Mouse (Mus musculus): ENCODE measurements around the gene Slc1a2.

Gene Slc1a2

DNA sequence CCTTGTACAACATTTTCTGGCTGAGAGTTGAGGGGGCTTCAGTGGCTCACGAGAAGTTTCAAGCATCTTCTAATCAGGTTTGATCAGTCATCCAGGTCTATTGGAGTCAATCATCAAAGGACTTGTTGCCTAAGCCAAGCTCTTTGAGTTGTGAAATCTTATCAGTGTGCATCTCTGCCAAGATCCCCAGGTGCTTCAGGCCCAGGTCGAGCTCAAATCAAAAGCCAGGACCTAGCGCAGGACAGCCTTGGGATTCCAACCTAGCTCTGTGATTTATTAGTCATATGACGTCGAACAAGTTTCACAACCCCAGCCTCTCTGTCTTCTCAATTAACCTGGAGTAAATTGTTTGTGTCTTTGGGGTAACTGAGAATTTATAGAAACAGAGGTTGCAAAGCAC lies 53.1 kb downstream of the Slc1a2 start:
- H3K36me3 ChIP-seq (ENCODE audit: insufficient read depth, low read length): no peaks in the 10 kb centered on the region
- no peak overlapping the region for H3K4me3 ChIP-seq (replicated peaks; ENCODE audit: low read length)
- TF ChIP-seq CTCF (conservative IDR thresholded peaks at IDR 0.05; ENCODE audit: low read length): no peak
- no peak for TF ChIP-seq POU5F1 (IDR thresholded peaks at IDR 0.05; ENCODE audit: borderline replicate concordance, low read length)
- no peak for TF ChIP-seq NANOG (IDR thresholded peaks at IDR 0.05; ENCODE audit: borderline replicate concordance, low read length)
- no peaks in the 10 kb centered on the region for H3K27me3 ChIP-seq (ENCODE audit: insufficient read depth, low read length)
- H3K4me1 ChIP-seq (replicated peaks; ENCODE audit: low read depth, low read length): no peaks in the 10 kb centered on the region
- H3K9me3 ChIP-seq (ENCODE audit: low read length): peaks cover 31% of the 10 kb centered on the region

DNA sequence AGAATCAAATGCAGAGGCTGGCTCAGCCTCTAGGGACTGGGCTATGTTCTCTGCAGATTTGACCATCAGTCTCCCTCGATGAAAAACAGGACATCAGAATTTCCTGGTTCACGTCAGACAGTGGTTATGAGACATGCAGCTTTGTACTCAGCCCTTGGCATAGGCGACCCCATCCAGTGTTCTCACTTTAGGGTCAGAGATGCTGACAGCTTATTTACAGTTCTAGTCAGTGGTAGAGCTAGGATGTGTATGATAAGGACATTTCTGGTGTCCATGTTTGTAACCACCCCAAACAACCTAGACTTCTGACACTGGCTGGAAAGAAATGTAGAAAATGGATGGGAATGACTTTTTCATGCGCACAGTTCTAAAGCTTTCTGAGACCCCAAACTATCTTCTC lies 53.6 kb downstream of the Slc1a2 start:
- Histone ChIP-seq H3K4me1 (replicated peaks; ENCODE audit: low read depth, low read length) (no peaks in the 10 kb centered on the region), H3K36me3 (ENCODE audit: insufficient read depth, low read length) (no peaks in the 10 kb centered on the region), H3K27me3 (ENCODE audit: insufficient read depth, low read length) (no peaks in the 10 kb centered on the region), H3K4me3 (replicated peaks; ENCODE audit: low read length) (no peak overlapping the region), H3K9me3 (ENCODE audit: low read length) (peaks cover 26% of the 10 kb centered on the region)
- TF ChIP-seq CTCF (conservative IDR thresholded peaks at IDR 0.05; ENCODE audit: low read length): no peak
- no peak for TF ChIP-seq NANOG (IDR thresholded peaks at IDR 0.05; ENCODE audit: borderline replicate concordance, low read length)
- TF ChIP-seq POU5F1 (IDR thresholded peaks at IDR 0.05; ENCODE audit: borderline replicate concordance, low read length): no peak

DNA sequence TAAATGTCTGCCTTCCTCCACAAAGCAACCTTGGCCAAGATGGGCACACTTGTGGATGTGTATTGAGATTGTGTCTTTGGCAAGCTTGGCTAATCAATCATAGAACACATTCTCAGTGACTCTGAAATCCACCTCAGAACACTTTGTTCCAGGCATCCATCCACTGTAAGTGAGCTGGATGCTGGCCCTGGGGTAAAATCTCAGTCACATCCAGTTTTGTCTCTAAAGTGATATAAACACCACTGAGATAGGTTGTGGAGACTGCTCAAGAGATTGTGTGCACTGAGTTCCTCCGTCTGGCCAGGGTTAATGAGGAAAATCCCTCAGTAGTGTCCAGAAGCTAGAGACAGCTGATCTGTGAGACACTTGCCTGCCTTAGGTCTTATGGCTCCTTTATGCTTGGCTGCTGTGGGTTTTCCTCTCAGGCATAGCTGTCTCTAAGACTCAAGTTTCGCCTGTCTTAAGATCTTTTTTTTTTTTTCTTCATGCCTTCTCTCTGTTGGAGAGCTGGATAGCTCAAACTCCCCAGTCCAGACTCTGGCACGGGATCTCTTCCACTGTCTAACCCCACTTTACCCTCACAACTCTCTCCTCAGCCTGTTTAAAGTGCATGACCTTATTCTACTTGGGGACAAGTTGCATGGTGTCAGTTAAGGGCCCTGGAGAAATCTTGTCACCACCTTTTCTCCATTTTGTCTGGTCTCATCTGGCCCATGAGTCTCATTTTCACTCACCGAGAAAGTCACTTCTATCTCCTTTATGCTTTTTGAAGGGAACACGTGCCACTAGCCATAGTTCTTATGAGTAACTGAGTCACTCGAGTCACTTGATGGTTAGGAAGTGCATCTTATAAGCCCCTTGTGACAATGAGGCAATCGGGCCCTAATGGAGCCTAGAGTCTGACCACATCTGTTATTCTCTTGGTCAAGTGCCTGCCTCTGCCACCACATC lies 54.5 kb downstream of the Slc1a2 start:
- H3K4me1 ChIP-seq (replicated peaks; ENCODE audit: low read depth, low read length): no peaks in the 10 kb centered on the region
- H3K36me3 ChIP-seq (ENCODE audit: insufficient read depth, low read length): no peaks in the 10 kb centered on the region
- no peaks in the 10 kb centered on the region for H3K27me3 ChIP-seq (ENCODE audit: insufficient read depth, low read length)
- no peak overlapping the region for H3K4me3 ChIP-seq (replicated peaks; ENCODE audit: low read length)
- no peak for TF ChIP-seq NANOG (IDR thresholded peaks at IDR 0.05; ENCODE audit: borderline replicate concordance, low read length)
- no peak for TF ChIP-seq CTCF (conservative IDR thresholded peaks at IDR 0.05; ENCODE audit: low read length)
- no peak for TF ChIP-seq POU5F1 (IDR thresholded peaks at IDR 0.05; ENCODE audit: borderline replicate concordance, low read length)
- H3K9me3 ChIP-seq (ENCODE audit: low read length): peaks cover 17% of the 10 kb centered on the region

DNA sequence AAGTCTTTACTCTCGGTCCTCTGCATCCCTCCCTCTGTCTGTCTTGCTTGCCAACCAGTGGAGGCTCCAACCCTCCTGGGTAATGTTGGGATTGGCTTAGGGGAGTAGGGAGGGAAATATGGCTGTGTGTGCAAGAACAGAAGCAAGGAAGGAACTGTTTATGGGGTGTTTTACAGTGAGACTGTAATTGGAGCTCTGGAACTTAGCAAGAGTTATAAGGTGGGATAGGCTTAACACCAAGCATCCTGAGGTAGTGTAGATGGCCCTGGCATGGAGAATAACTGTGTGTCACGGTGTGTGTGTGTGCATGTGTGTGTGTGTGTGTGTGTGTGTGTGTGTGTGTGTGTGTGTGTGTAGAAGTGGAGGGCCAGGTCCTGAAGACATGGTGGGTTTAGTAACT lies 55.9 kb downstream of the Slc1a2 start:
- Histone ChIP-seq H3K4me3 (replicated peaks; ENCODE audit: low read length) (no peak overlapping the region), H3K9me3 (ENCODE audit: low read length) (peaks cover 5% of the 10 kb centered on the region), H3K4me1 (replicated peaks; ENCODE audit: low read depth, low read length) (no peaks in the 10 kb centered on the region), H3K36me3 (ENCODE audit: insufficient read depth, low read length) (no peaks in the 10 kb centered on the region), H3K27me3 (ENCODE audit: insufficient read depth, low read length) (no peaks in the 10 kb centered on the region)
- TF ChIP-seq CTCF (conservative IDR thresholded peaks at IDR 0.05; ENCODE audit: low read length) (no peak), NANOG (IDR thresholded peaks at IDR 0.05; ENCODE audit: borderline replicate concordance, low read length) (no peak), POU5F1 (IDR thresholded peaks at IDR 0.05; ENCODE audit: borderline replicate concordance, low read length) (no peak)

DNA sequence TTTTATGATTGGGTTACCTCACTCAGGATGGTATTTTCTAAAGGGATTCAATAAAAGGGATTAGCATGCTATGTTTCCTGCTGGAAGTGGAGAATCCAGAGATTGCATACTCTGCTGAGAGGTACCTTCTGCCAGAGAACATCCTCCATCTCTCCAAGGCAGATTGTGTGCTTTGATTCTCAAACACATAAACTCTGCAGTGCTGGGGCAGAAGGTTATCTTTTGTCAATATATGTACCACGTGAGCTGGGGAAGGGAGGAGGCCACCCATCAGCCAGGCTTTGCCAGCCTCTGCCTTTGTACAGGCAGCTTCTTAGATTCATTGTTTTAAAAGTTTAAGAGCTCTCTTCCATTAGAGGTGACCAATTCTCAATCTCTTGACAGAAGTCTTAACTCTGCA lies 57.3 kb downstream of the Slc1a2 start:
- no peaks in the 10 kb centered on the region for H3K9me3 ChIP-seq (ENCODE audit: low read length)
- H3K4me3 ChIP-seq (replicated peaks; ENCODE audit: low read length): no peak overlapping the region
- no peaks in the 10 kb centered on the region for H3K27me3 ChIP-seq (ENCODE audit: insufficient read depth, low read length)
- H3K36me3 ChIP-seq (ENCODE audit: insufficient read depth, low read length): no peaks in the 10 kb centered on the region
- H3K4me1 ChIP-seq (replicated peaks; ENCODE audit: low read depth, low read length): no peaks in the 10 kb centered on the region
- TF ChIP-seq POU5F1 (IDR thresholded peaks at IDR 0.05; ENCODE audit: borderline replicate concordance, low read length) (no peak), NANOG (IDR thresholded peaks at IDR 0.05; ENCODE audit: borderline replicate concordance, low read length) (no peak), CTCF (conservative IDR thresholded peaks at IDR 0.05; ENCODE audit: low read length) (no peak)

DNA sequence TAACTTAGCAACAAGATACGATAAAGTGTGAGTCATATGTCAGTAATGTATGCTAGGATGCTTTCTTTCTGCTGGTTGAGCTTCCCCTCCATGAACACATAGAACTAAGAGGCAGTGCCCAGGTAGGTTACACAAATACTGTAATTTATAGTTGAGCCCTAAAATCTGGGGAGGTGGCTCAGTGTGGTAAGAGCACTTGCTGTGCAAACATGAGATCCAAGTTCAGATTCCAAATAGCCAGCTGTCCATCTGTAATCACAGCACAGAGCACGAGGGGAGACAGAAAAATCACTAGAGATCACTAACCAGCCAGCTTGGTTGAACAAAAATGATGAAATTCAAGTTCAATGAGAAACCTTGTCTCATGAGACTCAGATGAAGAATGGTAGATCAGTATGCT lies 63.4 kb downstream of the Slc1a2 start:
- no peak overlapping the region for H3K4me3 ChIP-seq (replicated peaks; ENCODE audit: low read length)
- H3K4me1 ChIP-seq (replicated peaks; ENCODE audit: low read depth, low read length): no peaks in the 10 kb centered on the region
- no peaks in the 10 kb centered on the region for H3K27me3 ChIP-seq (ENCODE audit: insufficient read depth, low read length)
- no peak for TF ChIP-seq CTCF (conservative IDR thresholded peaks at IDR 0.05; ENCODE audit: low read length)
- no peak for TF ChIP-seq NANOG (IDR thresholded peaks at IDR 0.05; ENCODE audit: borderline replicate concordance, low read length)
- TF ChIP-seq POU5F1 (IDR thresholded peaks at IDR 0.05; ENCODE audit: borderline replicate concordance, low read length): no peak
- H3K9me3 ChIP-seq (ENCODE audit: low read length): no peaks in the 10 kb centered on the region
- no peaks in the 10 kb centered on the region for H3K36me3 ChIP-seq (ENCODE audit: insufficient read depth, low read length)

DNA sequence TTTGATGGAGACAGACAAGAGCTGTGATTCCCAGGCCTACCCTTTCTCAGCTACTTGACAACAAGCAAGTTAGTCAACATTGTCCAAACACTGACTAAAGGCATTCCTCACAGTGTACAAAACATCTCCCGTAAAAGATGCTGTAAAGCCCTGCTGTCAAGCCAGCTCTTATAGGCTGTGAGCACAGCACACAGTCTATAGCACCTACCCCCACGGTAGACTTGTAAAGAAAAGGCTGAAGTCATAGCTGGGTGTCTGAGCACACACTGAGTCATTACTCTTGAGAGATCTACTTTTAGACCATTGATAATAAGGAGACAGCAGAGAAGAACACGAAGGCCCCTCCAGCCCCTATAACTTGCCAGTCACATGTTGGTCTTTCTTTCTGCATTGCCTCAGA lies 66.6 kb downstream of the Slc1a2 start:
- no peaks in the 10 kb centered on the region for H3K36me3 ChIP-seq (ENCODE audit: insufficient read depth, low read length)
- H3K9me3 ChIP-seq (ENCODE audit: low read length): no peaks in the 10 kb centered on the region
- TF ChIP-seq CTCF (conservative IDR thresholded peaks at IDR 0.05; ENCODE audit: low read length): no peak
- TF ChIP-seq POU5F1 (IDR thresholded peaks at IDR 0.05; ENCODE audit: borderline replicate concordance, low read length): no peak
- no peak for TF ChIP-seq NANOG (IDR thresholded peaks at IDR 0.05; ENCODE audit: borderline replicate concordance, low read length)

DNA sequence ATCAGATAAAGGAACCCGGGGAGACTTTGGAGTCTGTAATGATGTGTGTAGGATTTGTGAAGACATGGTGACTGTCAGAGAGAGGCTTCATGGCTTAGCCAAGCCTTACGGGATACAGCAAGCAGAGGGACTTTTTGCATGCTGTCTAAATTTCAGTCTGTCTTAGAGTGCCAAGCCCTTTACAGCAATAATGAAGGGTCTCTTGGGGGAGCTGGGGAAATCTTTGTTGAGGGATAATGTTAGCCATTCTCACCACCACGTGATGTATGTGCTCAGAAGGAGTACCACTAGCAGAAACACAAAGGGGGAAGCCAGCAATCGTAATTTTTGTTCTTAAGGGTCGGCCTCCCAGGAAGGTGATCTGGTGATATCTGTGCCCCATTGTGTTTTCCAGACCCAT lies 71.9 kb downstream of the Slc1a2 start:
- Histone ChIP-seq H3K36me3 (ENCODE audit: insufficient read depth, low read length) (no peaks in the 10 kb centered on the region), H3K4me3 (replicated peaks; ENCODE audit: low read length) (no peak overlapping the region), H3K27me3 (ENCODE audit: insufficient read depth, low read length) (no peaks in the 10 kb centered on the region), H3K4me1 (replicated peaks; ENCODE audit: low read depth, low read length) (no peaks in the 10 kb centered on the region), H3K9me3 (ENCODE audit: low read length) (no peaks in the 10 kb centered on the region)
- TF ChIP-seq CTCF (conservative IDR thresholded peaks at IDR 0.05; ENCODE audit: low read length): no peak

More for the DNA sequence above, 66.6 kb downstream of the Slc1a2 start:
- no peaks in the 10 kb centered on the region for H3K4me1 ChIP-seq (replicated peaks; ENCODE audit: low read depth, low read length)
- H3K4me3 ChIP-seq (replicated peaks; ENCODE audit: low read length): no peak overlapping the region
- H3K27me3 ChIP-seq (ENCODE audit: insufficient read depth, low read length): no peaks in the 10 kb centered on the region

DNA sequence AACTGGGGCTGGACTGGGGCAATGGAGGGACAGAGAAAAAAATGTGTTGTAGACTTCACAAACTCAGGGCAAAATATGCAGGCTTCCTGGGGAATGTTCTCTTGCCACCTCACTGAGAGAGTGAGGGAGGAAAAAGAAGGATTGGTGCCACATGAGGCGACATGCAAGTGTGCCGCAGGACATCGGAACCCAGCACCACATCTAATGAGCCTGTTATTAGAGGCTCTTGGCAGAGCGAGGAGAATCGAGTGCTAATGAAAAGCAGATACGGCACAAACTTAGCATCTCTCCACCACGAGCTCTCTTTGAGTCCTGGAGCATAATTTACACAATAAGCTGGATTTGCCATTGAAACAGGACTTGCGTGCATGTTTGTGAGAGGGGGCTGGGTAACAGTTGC lies 72.3 kb downstream of the Slc1a2 start:
- H3K9me3 ChIP-seq (ENCODE audit: low read length): no peaks in the 10 kb centered on the region
- no peaks in the 10 kb centered on the region for H3K27me3 ChIP-seq (ENCODE audit: insufficient read depth, low read length)
- H3K36me3 ChIP-seq (ENCODE audit: insufficient read depth, low read length): no peaks in the 10 kb centered on the region
- TF ChIP-seq NANOG (IDR thresholded peaks at IDR 0.05; ENCODE audit: borderline replicate concordance, low read length) (no peak), POU5F1 (IDR thresholded peaks at IDR 0.05; ENCODE audit: borderline replicate concordance, low read length) (no peak), CTCF (conservative IDR thresholded peaks at IDR 0.05; ENCODE audit: low read length) (no peak)
- H3K4me3 ChIP-seq (replicated peaks; ENCODE audit: low read length): no peak overlapping the region
- H3K4me1 ChIP-seq (replicated peaks; ENCODE audit: low read depth, low read length): no peaks in the 10 kb centered on the region
